Mouse (Mus musculus): ENCODE data around the gene Rptor.

- no peak for TF ChIP-seq POLR2A (IDR thresholded peaks at IDR 0.05; ENCODE audit: extremely low read depth, insufficient read depth, low read length)
- no peak for TF ChIP-seq CTCF (IDR thresholded peaks at IDR 0.05; ENCODE audit: low read depth, low read length)
Measured at GRCm38 (mm10) chr11:119801855-119802254, 199.2 kb downstream of the Rptor start.

All from liver, adult 2 months (tissue).